Mouse (Mus musculus) spleen, postnatal 14 days (tissue): ENCODE results near the gene Ang.
A peak's percentile ranks its signal among the peaks of the same experiment; 100 is the strongest.

Experiments used
- DNase-seq, 2 experiments: peaks; one replicate each; pipeline ENCODE4 v3.0.0; 2021 to 2022; ENCODE audit warnings: low spot score in 2 of 2

Gene Ang

DNA sequence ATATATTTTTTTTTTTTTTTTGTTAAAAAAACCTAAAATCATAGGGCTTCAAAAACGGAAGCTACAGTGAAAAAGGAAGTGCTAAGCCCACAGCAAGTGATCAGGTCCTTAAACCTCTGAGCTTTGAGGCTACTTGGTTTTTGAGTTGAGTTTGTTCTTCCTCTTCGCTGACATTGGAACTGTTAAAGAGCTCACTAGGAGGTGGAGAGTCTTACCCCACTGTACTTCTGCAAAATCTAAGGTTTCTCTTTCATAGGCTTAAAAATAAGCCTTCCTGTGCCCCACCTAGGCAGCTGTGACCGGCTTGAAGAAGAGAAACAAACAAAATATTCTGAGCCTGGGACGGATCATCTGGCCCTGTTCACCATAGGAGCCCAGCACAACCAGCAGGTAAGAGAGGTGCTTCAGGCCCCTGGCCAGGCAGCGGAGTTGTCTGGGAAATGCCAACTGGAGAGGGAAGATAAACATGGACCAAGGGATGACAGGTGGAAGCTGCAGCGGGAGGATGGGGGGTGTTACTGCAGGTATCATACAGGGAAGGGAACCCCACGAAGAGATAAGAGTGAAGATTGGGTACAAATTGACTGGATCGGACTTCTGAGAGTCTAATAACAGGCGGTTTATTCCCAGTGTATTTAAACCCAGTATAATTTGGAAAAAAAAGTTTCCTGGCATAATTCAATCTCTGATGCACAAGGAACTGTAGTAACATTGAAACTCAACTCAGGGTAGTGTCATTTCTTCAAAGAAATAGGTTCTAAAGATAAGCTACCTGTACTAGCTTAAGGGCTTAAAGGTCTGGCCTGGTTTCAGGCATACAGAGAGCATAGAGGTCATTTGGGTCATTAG lies 38.0 kb downstream of the Ang start:
- DNase-seq: peak in 1 of 2 experiments; percentile 38

DNA sequence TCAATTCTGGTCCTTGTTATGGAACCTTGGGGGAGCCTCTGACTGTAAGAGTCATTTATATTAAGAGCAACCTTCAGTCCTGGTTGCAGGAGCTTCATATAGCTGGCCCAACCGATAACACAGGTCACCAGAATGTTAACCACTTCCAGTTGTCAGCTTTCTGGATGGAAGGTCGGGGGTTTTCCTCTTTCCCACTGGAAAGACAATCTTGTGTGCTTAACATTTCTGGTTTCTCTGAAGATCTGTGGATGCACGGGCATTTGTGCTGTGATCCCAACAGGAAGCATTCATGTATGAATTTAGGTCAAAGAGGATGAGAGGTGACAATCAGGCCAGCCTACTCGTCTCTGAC lies 38.6 kb downstream of the Ang start:
- no peak for DNase-seq

DNA sequence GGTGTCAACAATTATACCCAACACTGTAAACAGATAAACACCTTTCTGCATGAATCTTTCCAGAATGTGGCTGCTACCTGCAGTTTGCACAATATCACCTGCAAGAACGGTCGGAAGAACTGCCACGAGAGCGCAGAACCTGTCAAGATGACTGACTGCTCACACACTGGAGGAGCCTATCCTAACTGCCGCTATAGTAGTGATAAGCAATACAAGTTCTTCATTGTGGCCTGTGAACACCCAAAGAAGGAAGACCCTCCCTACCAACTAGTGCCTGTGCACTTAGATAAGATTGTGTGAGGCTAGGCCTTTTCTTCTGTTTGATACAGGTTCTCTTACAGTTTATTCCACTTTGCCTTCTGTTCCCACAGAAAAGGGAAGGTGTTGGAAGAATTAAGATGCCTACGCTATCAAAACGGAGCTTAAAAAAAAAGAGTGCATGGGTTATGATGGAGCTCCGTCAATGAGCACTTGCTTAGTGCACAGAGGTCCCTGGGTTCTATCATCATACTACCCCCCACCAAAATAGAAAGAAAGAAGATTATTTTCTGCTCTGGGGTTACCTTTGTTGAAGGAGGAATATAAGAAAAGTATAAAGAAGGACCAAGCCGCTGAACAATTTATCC lies 39.5 kb downstream of the Ang start:
- DNase-seq: no peak

DNA sequence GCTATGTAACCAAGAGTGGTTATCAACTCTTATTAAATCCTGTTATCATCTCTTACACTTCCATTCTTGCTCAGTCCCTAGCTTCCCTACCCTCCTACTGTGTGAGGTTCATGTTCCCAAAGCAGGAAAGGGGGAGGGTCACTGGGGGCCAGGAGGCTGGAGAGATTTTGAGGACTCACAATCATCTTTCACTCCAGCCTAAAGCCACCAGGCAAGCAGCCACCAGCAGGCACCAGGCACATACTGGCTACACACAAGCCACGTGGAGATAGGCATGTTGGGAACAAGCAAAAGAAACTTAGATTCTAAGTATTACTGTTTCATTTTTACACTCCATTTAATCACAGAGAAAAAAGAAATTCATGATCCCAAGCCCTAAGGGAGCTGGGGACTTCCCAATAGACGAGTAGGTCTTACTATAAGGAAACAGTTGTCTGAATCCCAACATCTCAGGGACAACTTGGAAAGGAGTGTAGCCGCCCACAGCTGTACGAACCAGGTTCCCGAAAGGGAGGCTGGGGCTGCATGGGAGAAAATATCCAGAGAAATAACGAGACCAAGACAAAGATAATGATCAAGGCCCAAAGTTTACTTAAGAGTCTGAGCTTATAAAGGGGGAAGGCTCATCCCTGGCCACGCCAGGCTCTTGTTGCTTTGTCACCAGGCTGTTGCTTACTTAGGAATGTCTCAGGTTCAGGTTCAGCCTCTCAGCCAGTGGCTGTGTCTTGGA lies 40.3 kb downstream of the Ang start:
- no peak for DNase-seq

DNA sequence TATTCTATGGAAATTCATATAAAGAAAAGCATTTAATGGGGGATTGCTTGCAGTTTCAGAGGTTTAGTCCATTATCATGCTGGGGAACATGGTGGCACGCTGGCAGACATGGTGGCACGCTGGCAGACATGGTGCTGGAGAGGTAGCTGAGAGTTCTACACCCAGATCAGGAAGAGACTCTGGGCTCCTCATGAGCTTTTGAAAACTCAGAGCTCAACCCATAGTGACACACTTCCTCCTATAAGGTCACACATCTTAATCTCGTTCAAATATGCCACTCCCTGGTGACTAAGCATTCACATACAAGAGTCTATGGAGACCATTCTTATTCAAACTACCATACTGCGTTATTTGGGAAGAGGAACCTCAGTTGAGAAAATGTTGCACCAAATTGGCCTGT lies 41.4 kb downstream of the Ang start:
- DNase-seq: no peak

DNA sequence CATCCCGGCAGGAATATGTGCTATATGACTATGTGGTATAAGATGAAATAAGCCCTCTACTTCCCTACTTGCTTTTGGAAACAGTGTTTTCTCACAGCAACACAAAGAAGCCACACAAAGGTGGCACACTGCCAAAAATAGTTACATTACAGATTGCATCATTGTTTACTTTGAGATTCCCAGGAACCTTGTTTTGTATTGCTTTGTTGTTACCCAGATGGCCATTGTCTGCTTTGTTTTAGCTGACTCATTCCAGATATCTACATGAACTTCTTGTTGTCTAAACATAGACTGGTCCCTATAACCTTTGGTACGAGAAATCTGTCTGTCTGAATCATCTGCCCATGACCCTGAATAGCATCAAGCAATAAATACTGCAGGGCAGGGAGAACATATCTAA lies 49.4 kb downstream of the Ang start:
- no peak for DNase-seq

DNA sequence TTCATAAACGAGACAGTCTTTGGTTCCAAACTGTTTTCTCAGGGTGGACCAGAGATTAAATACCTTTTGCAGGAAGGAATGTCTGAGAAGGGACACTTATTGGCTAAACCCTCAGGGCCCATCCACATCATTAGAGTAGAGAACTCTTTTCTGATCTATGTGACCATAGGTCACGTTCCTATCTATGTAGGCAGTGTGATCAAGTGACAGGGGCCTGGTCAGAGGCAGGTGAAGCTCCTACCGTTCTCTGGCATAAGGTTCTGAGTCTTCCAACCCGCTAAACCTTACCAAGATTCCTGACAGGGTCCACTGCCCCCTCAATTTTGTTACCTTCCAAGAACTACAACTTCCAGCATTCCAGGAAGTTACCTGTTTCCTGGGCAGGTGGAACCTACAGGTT lies 51.2 kb downstream of the Ang start:
- DNase-seq: no peak

DNA sequence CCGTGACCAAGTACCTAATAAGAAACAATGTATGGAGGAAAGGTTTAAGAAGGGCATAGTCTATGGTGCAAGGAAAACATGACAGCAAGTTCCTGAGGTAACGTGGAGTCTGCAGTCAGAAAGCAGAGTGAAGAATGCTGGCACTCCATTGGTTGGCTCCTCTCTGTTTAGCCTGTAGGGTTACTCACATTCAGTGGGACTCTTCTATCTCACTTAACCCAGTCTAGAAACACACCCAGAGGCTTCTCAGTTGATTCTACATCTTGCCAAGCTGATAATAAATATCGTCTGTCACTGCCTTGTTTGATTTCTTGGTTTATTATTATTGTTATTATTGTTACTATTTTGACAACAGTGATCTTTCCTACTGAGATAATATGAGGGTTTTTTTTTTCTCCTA lies 51.6 kb downstream of the Ang start:
- DNase-seq: no peak

DNA sequence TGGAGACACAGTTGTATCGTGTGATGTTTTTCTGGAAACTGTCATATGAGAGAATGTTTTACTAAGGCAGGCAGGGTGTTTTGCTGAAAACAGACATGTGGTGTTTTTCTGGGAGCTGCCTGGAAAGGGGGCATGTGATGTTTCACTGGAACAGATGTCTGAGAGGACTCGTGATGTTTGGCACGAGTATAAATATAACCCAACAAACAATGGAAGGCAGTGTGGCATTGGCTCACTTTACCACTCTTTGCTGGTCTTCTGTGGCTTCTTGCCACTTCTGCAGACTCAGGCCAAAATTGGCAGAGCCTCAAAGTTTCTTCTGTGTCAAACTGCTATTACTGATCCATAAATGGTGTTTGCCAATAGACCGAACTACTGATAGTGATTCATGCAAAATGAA lies 52.3 kb downstream of the Ang start:
- DNase-seq: no peak

DNA sequence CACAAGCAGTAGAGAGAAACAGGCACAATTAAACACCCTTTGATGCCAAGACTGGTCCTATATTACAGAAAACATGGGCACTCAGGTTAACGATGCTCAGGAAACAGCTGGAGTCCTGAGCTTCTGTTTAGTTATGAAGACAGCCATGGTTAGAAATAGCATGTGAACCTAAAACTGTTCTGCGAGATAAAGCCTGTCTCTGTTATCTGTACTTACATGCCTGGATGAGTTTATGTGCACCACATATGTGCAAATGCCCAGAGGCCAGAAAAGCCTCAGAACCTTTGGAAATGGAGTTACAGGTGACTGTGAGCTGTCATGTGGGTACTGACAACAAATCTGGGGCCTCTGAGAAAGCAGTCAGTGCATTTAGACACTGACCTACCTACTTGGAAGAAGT lies 53.0 kb downstream of the Ang start:
- DNase-seq: no peak

DNA sequence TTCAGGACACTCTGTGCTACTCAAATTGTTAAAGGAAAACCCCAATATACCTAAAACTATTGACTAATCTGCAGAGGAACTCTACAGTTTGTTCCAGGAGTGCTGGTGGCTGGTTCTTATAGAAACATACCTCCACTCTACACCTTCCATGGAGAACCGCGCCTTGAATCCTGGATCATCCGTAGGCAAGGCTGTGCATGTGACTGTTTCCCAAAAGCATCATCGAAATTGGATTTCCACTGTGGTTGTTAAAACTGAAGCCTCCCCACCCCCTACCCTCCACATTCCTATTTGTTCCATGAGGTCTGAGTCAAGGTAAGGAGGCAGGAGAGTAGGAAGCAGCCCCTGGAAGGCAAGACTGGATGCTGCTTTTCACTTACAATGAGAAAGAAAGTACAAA lies 53.5 kb downstream of the Ang start:
- no peak for DNase-seq

DNA sequence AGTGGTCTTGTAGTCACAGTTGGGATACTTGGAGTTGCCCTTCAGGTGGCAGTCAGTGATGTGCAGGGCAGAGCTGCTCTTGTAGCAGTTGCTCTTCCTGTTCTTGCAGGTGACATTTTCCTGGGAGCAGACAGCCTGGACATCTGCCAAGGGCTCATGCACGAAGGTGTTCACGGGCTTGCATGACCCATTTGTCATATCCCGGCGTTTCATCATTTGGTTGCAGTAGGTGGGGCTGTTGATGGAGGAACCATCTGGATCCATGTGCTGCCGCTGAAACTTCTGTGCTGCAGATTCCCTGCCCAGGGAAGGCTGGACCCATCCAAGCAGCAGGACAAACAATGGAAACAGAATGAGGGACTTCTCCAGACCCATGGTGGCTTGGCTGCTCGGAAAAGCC lies 54.6 kb downstream of the Ang start:
- no peak for DNase-seq

DNA sequence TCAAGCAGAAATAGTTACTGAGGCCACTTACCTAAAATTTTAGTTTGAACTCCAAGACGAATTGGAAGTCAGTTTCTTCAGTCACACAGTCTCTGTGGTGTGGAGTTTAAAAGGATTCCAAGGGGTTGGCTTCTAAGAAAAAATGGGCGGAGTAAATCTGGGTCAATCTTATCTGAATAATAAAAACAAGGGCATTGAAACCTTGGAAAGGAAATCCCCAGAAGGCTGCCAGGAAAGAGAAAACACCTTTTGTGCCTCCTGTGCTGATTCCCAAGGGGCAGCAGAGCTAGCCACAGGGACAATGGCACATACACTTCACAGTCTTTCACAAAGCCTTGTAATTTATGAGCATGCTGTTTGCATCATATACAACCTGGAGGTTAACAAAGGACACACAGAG lies 55.7 kb downstream of the Ang start, which contains the start of gene Rnase1:
Gene Rnase1, minus strand, starts transcription at position 101 of the 400 bp plus-strand sequence.
- no peak for DNase-seq

DNA sequence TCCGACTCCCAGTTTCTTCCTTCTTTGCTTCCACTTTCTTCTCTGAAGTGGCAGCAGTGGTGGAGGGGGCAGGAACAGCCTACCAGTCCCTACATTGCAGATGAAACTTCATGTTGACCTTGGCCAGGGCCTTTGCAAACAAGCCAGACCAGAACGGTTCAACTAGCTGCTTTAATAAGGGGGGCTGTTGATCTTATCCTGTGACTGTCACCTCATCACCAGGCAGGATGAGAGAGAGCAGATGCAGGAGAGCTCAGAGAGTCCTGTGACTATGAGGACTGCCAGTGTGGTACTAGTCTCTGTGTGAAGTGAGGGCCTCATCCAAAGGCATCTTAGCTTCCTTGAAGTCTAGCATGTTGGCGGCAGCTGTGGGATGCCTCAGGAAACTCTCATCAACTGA lies 57.1 kb downstream of the Ang start:
- no peak for DNase-seq

DNA sequence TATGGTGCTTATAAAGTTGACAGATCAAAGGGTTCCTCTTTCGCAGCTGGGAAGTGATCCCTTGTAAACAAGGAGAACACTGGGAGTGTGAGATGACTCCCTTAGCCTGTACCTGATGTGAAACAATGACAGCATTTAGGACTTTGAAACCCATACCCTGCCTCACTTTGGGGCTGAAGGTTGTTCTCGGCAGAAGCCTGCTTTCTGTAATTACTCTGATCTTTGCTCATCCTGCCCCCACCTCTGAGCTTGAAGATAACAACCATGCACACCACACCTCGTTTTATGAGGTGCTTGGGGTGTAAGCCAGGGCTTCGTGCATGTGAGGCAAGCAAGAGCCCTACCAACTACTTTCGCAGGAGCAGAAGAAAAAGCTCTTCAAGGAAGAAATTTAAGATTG lies 58.2 kb downstream of the Ang start:
- no peak for DNase-seq

DNA sequence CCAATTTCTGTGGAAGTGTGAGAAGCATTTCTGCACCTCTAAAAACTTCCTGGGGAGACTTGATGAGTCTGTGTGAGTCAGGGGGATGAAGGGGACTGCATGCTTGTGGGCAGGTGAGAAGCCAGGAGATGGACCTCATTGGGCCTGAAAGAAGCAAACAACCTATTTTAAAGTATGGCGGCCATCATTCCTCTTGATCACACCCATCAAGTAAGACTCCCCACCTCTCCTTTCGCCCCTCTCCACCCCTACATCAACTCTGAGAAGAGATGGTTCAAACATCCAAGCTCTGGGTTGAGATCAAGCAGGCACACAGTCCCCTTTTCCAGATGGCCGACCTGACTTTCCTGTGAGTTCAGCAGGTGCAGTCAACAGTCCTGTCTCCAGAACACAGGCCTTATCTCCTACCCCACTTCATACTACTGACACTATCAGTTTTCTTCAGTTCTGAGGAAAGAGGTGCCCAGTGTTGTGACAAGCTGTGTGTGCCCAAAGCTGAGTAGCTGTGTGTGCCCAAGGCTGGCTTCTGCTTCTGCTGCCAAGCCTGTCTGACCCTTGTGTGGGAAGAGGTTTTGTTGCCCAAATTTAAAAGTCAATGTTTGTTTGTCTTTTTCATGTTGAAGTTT lies 59.4 kb downstream of the Ang start:
- no peak for DNase-seq
